Mouse (Mus musculus) CH12.LX (cell line): ENCODE results near the gene Crip2. TPM values are rescaled to one million over a fixed set of nuclear protein-coding genes. Genes with fewer than 3 reads are reported as not detected.

Source experiments
- DNase-seq: peaks from one replicate; pipeline ENCODE4 v3.0.0-alpha.2; 2013; ENCODE audit errors: extremely low read depth
- H3K27ac ChIP-seq: 2 replicates; pipeline ENCODE4 v1.5.1; 2012; ENCODE audit warnings: low read depth, mild to moderate bottlenecking, control low read depth, moderate library complexity; ENCODE audit not compliant: insufficient read depth
- H3K27me3 ChIP-seq: replicated peaks from 2 replicates; pipeline ENCODE3; 2012; ENCODE audit warnings: inconsistent platforms
- H3K36me3 ChIP-seq, 2 experiments: replicated peaks in 1 of 2; 2 replicates each; pipeline versions ENCODE3 to v1.6.1; 2012; ENCODE audit warnings: inconsistent platforms in 1 of 2, low read length in 1 of 2, mild to moderate bottlenecking in 1 of 2, mixed read lengths in 1 of 2, moderate library complexity in 1 of 2; ENCODE audit not compliant: control insufficient read depth in 1 of 2, insufficient read depth in 1 of 2
- H3K4me1 ChIP-seq, 2 experiments: 2 replicates each; pipeline ENCODE4 v1.6.1; 2012; ENCODE audit warnings: inconsistent platforms in 1 of 2, moderate library complexity in 1 of 2; ENCODE audit not compliant: insufficient read depth in 2 of 2, control insufficient read depth in 1 of 2
- H3K4me2 ChIP-seq: 2 replicates; pipeline ENCODE4 v1.6.1; 2012; ENCODE audit warnings: low read depth, mild to moderate bottlenecking, control low read depth; ENCODE audit not compliant: poor library complexity, insufficient read depth, severe bottlenecking
- H3K4me3 ChIP-seq, 3 experiments: fragments of 150-350 bp in 1 of 3; sonication (generic) in 1 of 3; replicated peaks in 1 of 3; 2 replicates each; pipeline versions ENCODE3 to v1.5.1; 2011 to 2012; ENCODE audit warnings: low read depth in 2 of 3, low read length in 2 of 3, mild to moderate bottlenecking in 2 of 3, moderate library complexity in 2 of 3, control low read depth in 1 of 3, improper control_type of control experiment in 1 of 3, inconsistent platforms in 1 of 3, mixed read lengths in 1 of 3; ENCODE audit not compliant: poor library complexity in 1 of 3
- H3K79me2 ChIP-seq: replicated peaks from 2 replicates; pipeline ENCODE4 v1.6.1; 2012; ENCODE audit warnings: mild to moderate bottlenecking, moderate library complexity; ENCODE audit not compliant: control insufficient read depth, poor library complexity, insufficient read depth, severe bottlenecking; ENCODE audit errors: extremely low read depth
- H3K9ac ChIP-seq: 2 replicates; pipeline ENCODE4 v1.6.1; 2012; ENCODE audit warnings: low read depth, mild to moderate bottlenecking, control low read depth, moderate library complexity; ENCODE audit not compliant: insufficient read depth
- H3K9me3 ChIP-seq: replicated peaks from 2 replicates; pipeline ENCODE3; 2012; ENCODE audit warnings: low read length, inconsistent platforms, mixed read lengths
- CTCF ChIP-seq, 2 experiments: IDR thresholded peaks in 1 of 2; conservative IDR thresholded peaks in 1 of 2; 2 replicates each; pipeline ENCODE4 v1.5.1; 2011 to 2012; ENCODE audit warnings: low read depth in 2 of 2, low read length in 2 of 2, improper control_type of control experiment in 1 of 2, inconsistent platforms in 1 of 2, mild to moderate bottlenecking in 1 of 2, moderate library complexity in 1 of 2
- ELF1 ChIP-seq: IDR thresholded peaks from 2 replicates; pipeline ENCODE4 v1.6.1; 2014; ENCODE audit warnings: low read depth, mild to moderate bottlenecking, inconsistent platforms, low read length, improper control_type of control experiment
- EP300 ChIP-seq: IDR thresholded peaks from 2 replicates; pipeline ENCODE4 v1.6.1; 2011; ENCODE audit warnings: low read length, improper control_type of control experiment
- ETS1 ChIP-seq: conservative IDR thresholded peaks from 2 replicates; pipeline ENCODE4 v1.6.1; 2012; ENCODE audit warnings: low read depth, mild to moderate bottlenecking, inconsistent platforms, low read length, improper control_type of control experiment, moderate library complexity
- JUN ChIP-seq: IDR thresholded peaks from 2 replicates; pipeline ENCODE4 v1.6.1; 2011; ENCODE audit warnings: low read depth, mild to moderate bottlenecking, low read length, improper control_type of control experiment, moderate library complexity; ENCODE audit not compliant: insufficient read depth
- JUND ChIP-seq: conservative IDR thresholded peaks from 2 replicates; pipeline ENCODE4 v1.6.1; 2011; ENCODE audit warnings: low read depth, low read length, improper control_type of control experiment
- MAFK ChIP-seq: IDR thresholded peaks from 2 replicates; pipeline ENCODE4 v1.6.1; 2011; ENCODE audit warnings: low read length, improper control_type of control experiment; ENCODE audit not compliant: insufficient replicate concordance
- MAX ChIP-seq: IDR thresholded peaks from 2 replicates; pipeline ENCODE4 v1.6.1; 2011; ENCODE audit warnings: low read length, improper control_type of control experiment
- NRF1 ChIP-seq: IDR thresholded peaks from 2 replicates; pipeline ENCODE4 v1.6.1; 2014; ENCODE audit warnings: low read depth, mild to moderate bottlenecking, inconsistent platforms, low read length, improper control_type of control experiment, moderate library complexity
- POLR2AphosphoS2 ChIP-seq: IDR thresholded peaks from 2 replicates; pipeline ENCODE4 v1.6.1; 2011; ENCODE audit warnings: low read depth, low read length, improper control_type of control experiment
- RAD21 ChIP-seq: IDR thresholded peaks from 2 replicates; pipeline ENCODE4 v1.6.1; 2011; ENCODE audit warnings: low read depth, mild to moderate bottlenecking, low read length, improper control_type of control experiment, moderate library complexity
- RCOR1 ChIP-seq: conservative IDR thresholded peaks from 2 replicates; pipeline ENCODE4 v1.6.1; 2012; ENCODE audit warnings: low read depth, mild to moderate bottlenecking, inconsistent platforms, low read length, improper control_type of control experiment
- TBP ChIP-seq: conservative IDR thresholded peaks from 2 replicates; pipeline ENCODE4 v1.6.1; 2011; ENCODE audit warnings: low read depth, low read length, improper control_type of control experiment
- TCF12 ChIP-seq: IDR thresholded peaks from 2 replicates; pipeline ENCODE4 v1.6.1; 2014; ENCODE audit warnings: low read depth, mild to moderate bottlenecking, inconsistent platforms, low read length, improper control_type of control experiment
- USF1 ChIP-seq: IDR thresholded peaks from 2 replicates; pipeline ENCODE4 v1.6.1; 2014; ENCODE audit warnings: low read depth, mild to moderate bottlenecking, inconsistent platforms, low read length, improper control_type of control experiment
- ZKSCAN1 ChIP-seq: IDR thresholded peaks from 2 replicates; pipeline ENCODE4 v1.6.1; 2012; ENCODE audit warnings: low read depth, inconsistent platforms, low read length, improper control_type of control experiment, borderline replicate concordance
- dilution Hi-C: fragments of 300-500 bp; cut with MboI; formaldehyde crosslinking; loops from 2 replicates; pipeline ENCODE4 v1.14.3; 2020; ENCODE audit warnings: low sequenced_read_pairs; ENCODE audit not compliant: extremely low pct_unique_long_range_greater_than_20kb, extremely low pct_ligation_motif_present
- in situ Hi-C: fragments of 300-500 bp; cut with MboI; formaldehyde crosslinking; loops from 3 replicates; pipeline ENCODE4 v1.14.3; 2019; ENCODE audit warnings: low sequenced_read_pairs, low pct_ligation_motif_present, low pct_unique_long_range_greater_than_20kb, mixed read lengths
- polyA plus RNA-seq: library from polyadenylated mRNA; unstranded; fragments of >175 nt; gene quantifications from 2 replicates; pipeline ENCODE4 v1.2.1, GENCODE M21; 2012; ENCODE audit warnings: low read depth; ENCODE audit not compliant: insufficient read length
- total RNA-seq, 2 experiments: library from RNA; depleted of rRNA; stranded (reverse); fragments of 300-350 nt in 1 of 2; fragments of >200 nt in 1 of 2; gene quantifications; 2 replicates each; pipeline ENCODE4 v1.2.3; 2012 to 2014

Crip2 gene
- total and polyA plus RNA-seq, 3 experiments = 0.89 to 7.7 TPM; not detected in 1

DNA sequence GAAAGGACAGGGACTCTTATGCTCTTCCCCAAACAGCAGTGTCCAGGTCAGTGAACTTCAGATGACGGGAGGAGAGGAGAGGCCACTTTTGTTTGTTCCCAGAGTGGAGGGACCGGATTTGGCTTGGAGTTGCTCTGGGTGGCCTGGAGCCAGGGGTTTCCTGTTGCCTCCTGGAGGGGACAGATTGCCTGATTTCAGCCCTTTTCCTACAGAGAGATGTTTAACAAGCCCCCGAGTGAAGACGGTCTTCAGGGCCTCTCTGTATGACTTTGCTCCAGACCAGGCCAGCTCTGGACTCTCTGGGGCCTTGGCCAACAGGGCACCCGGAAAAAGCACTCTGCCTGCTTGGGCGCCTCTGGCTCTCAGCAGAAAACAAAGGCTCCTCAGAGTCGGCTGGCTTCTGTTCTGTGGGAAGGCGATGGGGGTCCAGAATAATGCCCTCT is 1.5 kb downstream of the Crip2 start:
- dilution Hi-C loops = no loop called here
- DNase-seq = no peak
- Histone ChIP-seq H3K27ac (no peak overlapping the region), H3K9me3 (peaks cover 23% of the 10 kb centered on the region), H3K4me2 (no peak overlapping the region), H3K36me3 (peaks cover 16 to 47% of the 10 kb centered on the region in 2 experiments), H3K4me3 (no peak overlapping the region), H3K27me3 (no peaks in the 10 kb centered on the region)
- in situ Hi-C loops = no loop called here
- TF ChIP-seq TBP (no peak), RAD21 (no peak)
- TF ChIP-seq, all 38 proteins: peak for 0
- Histone ChIP-seq H3K4me1 (peaks cover 4 to 13% of the 10 kb centered on the region in 2 experiments), H3K9ac (no peak overlapping the region), H3K79me2 (no peaks in the 10 kb centered on the region)

DNA sequence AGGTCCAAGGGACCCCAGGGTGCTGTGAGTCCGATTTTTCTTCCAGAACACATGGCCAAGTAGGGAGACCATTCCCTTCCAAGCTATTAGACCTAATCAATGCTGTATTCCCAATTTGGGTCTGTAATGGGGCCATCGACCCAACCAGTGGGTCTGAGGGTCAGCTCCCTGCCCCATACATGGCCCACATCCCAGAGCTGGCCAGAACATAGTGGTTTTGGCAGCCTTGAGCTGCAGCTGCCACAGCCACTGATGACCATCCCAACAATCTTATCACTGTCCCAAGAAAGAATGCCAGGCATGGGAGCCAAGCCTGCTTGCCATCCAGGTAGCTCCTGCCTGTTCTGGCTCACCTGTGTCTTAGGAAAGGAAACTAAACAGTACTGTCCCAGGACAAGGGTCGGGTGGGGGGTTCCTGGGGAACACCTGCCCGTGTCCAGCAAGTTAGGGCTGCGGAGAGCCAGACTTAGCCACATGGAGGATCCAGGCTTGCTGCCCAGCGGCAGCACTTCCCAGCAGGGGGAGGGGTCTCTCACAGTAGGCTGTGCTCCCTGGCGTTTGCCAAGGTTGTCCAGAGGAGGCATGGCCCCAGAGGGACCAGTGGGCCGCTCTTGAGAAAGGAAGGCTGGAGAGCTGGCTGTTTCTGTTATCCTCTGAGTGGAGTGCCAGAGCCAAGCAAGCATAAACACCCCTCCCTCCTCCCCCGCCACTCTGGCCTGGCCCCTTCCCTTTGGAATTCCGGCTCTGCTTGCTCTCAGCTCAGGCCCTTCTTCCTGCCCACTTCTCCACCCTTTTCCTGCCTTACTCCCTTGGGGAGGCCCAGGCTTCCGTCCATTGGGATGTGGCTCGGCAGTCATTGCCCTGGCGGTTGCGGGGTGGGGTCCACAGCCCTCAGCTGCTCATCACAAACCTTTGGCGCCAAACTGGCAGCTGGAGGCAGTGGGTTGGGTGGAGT is 2.3 kb downstream of the Crip2 start:
- DNase-seq = no peak
- H3K4me3 ChIP-seq = no peak overlapping the region
- peaks cover 5% of the 10 kb centered on the region for H3K27me3 ChIP-seq
- TF ChIP-seq ETS1 = no peak
- TF ChIP-seq EP300 = no peak
- TF ChIP-seq MAFK = no peak
- TF ChIP-seq POLR2AphosphoS2 = no peak
- no peak for TF ChIP-seq USF1
- TF ChIP-seq JUND = no peak
- TF ChIP-seq ELF1 = no peak
- TF ChIP-seq JUN = no peak
- no peak for TF ChIP-seq RCOR1
- no peak for TF ChIP-seq ZKSCAN1
- no peak for TF ChIP-seq CTCF (conservative IDR thresholded peaks at IDR 0.05 in 1 of 2, IDR thresholded peaks at IDR 0.05 in 1 of 2; ENCODE audit: low read depth in 2 of 2, low read length in 2 of 2)
- no peak for TF ChIP-seq MAX
- TF ChIP-seq NRF1 = no peak
- no peak for TF ChIP-seq TCF12
- TF ChIP-seq, all 38 proteins: peak for 0
- Histone ChIP-seq H3K9ac (no peak overlapping the region), H3K4me2 (no peak overlapping the region), H3K36me3 (peaks cover 13 to 39% of the 10 kb centered on the region in 2 experiments), H3K27ac (no peak overlapping the region), H3K4me1 (peaks cover 7 to 16% of the 10 kb centered on the region in 2 experiments), H3K79me2 (no peaks in the 10 kb centered on the region), H3K9me3 (peaks cover 23% of the 10 kb centered on the region)
- dilution Hi-C loops = no loop called here
- in situ Hi-C loops = no loop called here
